Mouse (Mus musculus) ES-E14 (cell line): ENCODE measurements at regions not wholly inside any gene's neighbourhood (a gene's known extent, or its start where the extent isn't known, plus 50 kb on each side); places are given as distances from the start of the nearest gene placed in this dataset.

Source experiments
- CHD2 ChIP-seq: IDR thresholded peaks from 2 replicates; pipeline ENCODE4 v1.6.1; 2014; ENCODE audit warnings: mild to moderate bottlenecking, low read depth, low read length, inconsistent platforms
- HCFC1 ChIP-seq: IDR thresholded peaks from 2 replicates; pipeline ENCODE4 v1.6.1; 2012; ENCODE audit warnings: low read length, inconsistent platforms, borderline replicate concordance; ENCODE audit not compliant: insufficient read depth
- ZC3H11A ChIP-seq: IDR thresholded peaks from 2 replicates; pipeline ENCODE4 v1.6.1; 2012; ENCODE audit warnings: low read depth, mild to moderate bottlenecking, inconsistent platforms, low read length, borderline replicate concordance

- TF ChIP-seq ZC3H11A (no peak), HCFC1 (no peak), CHD2 (no peak)
Measured at GRCm38 (mm10) chr1:177366475-177366874, 75.7 kb upstream of the Zbtb18 start.
